Mouse (Mus musculus) left cerebral cortex, postnatal 25 days (tissue): ENCODE results near the gene Osbpl10. TPM values are rescaled to one million over a fixed set of nuclear protein-coding genes. Genes with fewer than 3 reads are reported as not detected.
A peak's percentile ranks its signal among the peaks of the same experiment; 100 is the strongest.
"Not testable (repeated sequence)": the region's sequence is repeated elsewhere in the genome, so short reads cannot be mapped to it uniquely, and the experiment has no call there.

Source experiments
- DNase-seq, 2 experiments: peaks; one replicate each; pipeline ENCODE4 v3.0.0; 2022; ENCODE audit warnings: low spot score in 2 of 2, mixed read lengths in 1 of 2
- intact Hi-C: fragments of 180-260 bp; cut with DNase I; formaldehyde crosslinking; loops from one replicate; pipeline ENCODE4 v1.15.1; 2025
- total RNA-seq, 2 experiments: library from RNA; stranded (reverse); gene quantifications; 2 replicates each; pipeline ENCODE4 v1.2.3; 2021

The Osbpl10 gene
- total RNA-seq, 2 experiments from 2014 or later, result 46.4 to 54.6 TPM

DNA sequence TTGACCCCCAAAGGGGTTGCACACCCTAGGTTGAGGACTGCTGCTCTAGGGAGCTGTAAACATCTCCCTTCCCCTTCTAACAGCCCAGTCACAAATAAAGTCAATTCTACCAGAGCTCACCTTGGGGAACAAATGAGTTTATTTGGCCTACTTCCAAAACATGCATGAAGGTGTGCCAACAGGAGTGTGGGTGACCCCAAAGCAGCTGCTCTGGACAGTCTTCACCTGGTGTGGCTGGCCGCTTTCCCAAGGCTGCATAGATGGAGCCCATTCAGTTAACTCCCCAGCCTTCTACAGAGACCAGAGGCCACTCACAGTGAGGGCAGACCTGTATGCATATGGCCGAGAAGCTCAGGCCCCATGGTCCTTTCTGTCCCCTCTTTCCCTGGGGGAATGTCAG, 43.0 kb downstream of the Osbpl10 start:
- intact Hi-C loops, result no loop called here
- DNase-seq, result no peak

DNA sequence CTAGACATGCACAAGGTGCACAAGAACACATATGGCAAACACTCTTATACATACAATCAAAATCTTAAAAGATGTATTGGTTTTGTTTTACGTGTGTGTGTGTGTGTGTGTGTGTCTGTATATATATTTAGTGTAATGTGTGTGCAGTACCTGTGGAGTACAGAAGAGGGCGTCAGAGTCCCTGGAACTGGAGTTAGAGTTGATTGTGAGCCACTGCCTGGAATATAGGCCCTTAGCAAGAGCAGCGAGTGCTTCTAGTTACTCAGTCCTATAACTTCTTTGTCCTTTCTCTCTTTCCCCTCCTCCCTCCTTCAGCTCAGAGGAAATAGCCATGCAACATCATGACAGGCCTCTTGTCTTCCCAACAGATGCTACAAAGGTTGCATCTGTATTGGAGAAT, 44.8 kb downstream of the Osbpl10 start:
- DNase-seq, result no peak
- intact Hi-C loops, result no loop called here

DNA sequence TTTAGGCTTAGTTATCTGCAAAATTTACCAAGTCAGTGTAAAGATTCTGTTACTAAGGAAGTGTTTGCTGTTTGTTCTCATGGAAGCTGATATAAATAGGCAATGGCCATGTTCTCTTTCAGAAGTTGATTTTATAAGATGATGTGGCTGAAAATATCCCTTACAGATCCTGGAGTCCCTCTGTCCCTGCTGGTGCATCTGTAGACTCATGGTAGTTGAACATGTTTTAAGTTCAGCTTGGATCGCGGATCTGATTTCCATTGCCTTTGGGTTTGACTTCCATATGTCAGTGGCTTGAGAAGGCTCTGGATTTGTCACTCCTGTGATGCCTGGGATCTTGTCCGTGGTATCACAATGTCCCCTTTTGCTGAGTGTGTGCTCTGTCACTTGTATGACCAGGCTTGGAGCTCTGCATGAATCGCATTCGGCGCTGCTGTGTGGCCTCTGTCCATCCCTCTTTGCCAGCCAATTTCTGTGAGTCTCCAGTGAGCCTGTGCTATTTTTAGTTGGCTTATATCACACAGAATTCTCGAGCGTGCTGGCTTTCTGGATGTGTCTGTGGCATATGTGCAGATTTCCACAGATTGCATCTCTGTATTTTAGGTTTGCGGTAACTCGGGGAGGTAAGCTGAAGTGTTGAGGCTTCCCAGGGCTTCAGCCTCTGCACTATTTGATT, 45.5 kb downstream of the Osbpl10 start:
- intact Hi-C loops, result loop anchor here (2.0 kb wide), 1 partner anchor 45 kb away; the partner anchor contains the start of gene Osbpl10
- peak; percentile 67 to 90 for DNase-seq

DNA sequence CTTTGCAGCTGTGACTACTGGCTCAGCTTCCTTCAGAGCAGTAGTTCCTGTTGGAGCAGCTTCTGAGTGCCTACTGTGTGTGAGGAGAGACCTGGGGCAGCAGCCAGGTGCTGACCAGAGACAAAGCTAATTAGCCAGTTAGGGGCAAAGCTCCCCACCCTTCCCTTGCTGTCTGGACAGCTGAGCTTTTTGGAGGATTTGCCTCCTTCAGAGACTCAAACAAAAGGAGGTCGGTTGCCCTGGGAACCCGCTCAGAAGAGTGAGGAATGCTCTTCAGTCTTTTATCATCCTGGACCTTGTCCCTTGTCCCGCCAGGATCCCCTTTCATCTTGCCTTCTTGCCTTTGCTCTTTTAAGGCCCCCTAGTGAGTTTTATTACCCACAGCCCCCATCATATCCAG, 50.9 kb downstream of the Osbpl10 start:
- intact Hi-C loops, result no loop called here

DNA sequence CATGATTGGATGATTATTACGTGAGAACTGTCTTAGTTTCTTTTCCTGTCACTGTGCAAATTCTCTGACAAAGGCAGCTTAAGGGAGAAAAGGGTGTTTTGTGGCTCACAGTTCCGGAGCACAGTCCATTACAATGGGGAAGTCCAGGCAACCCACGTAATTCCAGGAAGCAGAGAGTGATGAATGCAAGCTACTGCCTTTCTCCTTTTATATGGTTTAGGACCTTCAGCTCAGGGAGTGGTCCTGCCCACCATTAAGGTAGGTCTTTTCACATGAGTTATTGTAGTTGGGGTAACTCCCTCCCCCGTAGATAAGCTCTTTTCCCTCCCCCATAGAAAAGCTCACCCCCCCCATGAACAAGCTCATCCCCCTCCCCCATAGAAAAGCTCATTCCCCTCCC, 52.2 kb downstream of the Osbpl10 start:
- intact Hi-C loops, result no loop called here
- DNase-seq, result no peak

More for the DNA sequence above, 50.9 kb downstream of the Osbpl10 start:
- DNase-seq, result no peak

DNA sequence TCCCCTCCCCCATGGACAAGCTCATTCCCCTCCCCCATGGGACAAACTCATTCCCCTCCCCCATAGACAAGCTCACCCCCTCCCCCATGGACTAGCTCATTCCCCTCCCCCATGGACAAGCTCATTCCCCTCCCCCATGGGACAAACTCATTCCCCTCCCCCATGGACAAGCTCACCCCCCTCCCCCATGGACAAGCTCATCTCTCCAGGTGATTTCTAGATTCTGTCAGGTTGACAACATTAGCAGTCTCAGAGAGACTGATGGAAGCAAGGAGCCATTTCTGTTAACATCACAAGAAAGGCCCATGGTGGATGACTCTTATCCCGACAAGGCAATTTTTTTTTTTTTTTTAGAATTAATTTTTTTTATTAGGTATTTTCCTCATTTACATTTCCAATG, 52.7 kb downstream of the Osbpl10 start:
- intact Hi-C loops, result not testable (repeated sequence)

DNA sequence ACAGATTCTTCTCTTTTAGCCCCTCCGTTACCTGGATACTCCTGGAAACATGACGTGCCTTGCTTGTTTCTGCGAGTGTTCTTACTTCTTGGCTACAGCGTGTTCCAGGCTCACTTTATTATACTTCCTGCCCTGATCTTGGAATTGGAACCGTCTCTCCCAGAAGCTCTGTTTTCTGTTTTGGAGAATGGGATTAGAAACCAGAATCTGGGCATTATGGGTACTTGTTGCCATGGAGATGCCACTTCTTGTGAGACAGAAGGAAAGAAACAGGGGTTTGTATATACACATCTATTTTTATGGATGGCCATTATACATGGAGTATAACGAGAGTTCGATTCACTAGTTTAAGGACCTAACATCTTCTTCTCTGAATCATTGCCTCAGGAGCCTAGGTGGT, 54.4 kb downstream of the Osbpl10 start:
- peak; percentile 35 to 66 for DNase-seq
- intact Hi-C loops, result no loop called here

More for the DNA sequence above, 52.7 kb downstream of the Osbpl10 start:
- DNase-seq, result not testable (repeated sequence)

DNA sequence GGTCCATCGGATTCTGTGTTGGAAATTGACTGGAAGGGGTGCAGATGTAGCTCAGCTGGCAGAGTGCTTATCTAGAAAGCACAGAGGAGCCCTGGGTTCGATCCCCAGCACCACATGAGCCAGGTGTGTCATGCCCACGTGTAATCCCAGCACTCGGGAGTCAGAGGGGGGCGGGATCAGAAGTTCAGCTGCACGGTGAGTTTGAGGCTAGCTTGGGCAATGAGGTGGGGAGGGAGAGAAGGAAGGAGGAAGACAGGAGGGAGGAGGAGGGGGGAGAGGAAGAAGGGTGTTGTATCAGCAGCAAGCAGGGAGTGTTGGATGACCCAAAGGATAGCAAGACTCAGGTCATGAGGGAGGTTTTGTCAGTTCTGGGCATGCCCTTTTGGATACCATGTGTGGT, 55.9 kb downstream of the Osbpl10 start:
- no peak for DNase-seq
- intact Hi-C loops, result no loop called here

DNA sequence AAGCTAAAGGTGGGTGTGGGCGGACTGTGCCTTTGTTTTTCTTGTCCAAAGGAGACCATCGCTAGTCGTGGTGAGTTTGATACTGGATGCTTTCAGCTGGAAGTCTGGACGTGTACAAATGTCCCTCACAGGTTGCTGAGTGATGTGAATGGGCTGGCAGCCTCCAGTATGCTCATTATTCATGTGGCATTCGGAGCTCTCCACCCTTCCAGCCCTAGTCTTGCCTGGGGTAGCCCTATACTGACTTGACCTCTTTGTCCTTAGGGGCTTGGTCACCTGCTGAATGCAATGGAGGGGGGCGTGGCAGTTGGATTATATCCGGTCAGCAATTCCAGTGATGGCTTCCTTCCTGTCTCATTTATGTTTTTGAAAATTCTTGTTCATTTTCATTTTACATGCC, 56.4 kb downstream of the Osbpl10 start:
- intact Hi-C loops, result no loop called here
- no peak for DNase-seq

DNA sequence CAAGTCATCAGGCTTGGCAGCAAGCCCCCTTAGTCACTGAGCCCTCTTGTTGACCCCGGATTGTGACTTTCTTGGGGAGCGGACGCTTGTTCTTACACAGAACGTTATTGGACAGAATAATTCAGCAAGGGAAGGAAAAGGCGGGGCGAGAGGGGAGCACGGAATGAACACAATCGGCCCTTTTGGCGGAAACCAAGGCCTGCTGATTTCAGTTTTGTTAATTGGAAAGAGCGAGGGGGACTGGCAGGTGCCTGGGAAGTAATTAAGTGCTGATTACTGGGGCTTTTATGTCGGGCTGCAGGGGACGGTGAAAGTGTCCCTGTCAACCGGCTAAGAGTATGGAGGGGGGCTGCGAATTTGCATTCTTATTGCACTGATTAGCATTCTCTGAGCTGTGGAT, 59.8 kb downstream of the Osbpl10 start:
- no peak for DNase-seq
- intact Hi-C loops, result no loop called here

DNA sequence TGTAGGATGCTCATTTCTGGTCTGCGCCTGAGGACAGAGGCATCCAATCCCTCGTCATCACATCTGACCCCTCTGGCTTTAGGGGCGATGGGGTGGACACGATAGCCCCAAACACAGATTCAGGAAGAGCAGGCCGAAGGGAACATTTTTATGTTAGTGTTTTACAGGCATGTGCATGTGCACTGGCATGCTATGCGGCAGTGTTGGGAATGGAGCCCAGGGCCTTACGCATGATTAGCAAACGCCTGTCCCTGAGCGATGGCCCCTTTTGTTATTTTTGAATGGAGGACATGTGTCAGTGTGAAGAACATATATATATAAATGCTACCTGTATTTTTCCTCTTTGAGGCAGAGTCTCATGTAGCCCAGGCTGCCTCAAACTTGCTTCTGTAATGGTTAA, 60.3 kb downstream of the Osbpl10 start:
- intact Hi-C loops, result no loop called here
- no peak for DNase-seq

DNA sequence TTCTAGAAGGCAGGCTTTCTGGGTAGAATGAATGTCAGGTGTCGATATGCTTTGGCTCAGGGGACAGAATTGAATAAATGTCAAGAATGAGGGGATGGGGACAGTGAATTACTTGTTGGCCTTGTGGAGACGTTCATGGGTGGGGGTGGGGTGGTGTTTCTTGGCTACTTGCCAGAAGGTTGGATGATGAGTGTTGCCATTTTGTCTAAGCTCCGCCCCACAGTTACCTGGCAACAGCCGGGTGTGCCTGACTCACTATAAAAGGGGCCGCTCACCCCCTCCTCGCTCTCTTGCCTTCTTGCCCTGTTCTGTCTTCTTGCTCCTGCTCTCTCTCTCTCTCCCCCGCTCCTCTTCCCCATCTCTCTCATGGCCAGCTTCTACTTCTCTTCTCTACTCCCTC, 60.9 kb downstream of the Osbpl10 start:
- no peak for DNase-seq
- intact Hi-C loops, result no loop called here

DNA sequence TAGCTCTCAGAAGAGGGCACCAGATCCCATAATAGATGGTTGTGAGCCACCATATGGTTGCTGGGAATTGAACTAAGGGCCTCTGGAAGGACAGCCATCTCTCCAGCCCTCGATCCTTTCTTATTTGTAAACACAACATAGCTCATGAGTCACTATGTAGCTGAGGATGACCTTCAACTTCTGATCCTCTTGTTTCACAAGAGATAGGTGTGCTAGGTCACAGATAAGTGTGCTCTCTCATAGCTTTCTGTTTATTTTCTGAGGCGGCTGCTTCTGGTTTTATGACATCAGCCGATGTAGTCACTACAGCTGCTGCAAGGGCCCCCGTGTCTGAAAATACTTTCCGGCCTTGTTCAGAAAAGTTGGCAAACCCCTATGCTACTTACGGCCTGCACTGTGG, 64.2 kb downstream of the Osbpl10 start:
- intact Hi-C loops, result no loop called here
- no peak for DNase-seq

DNA sequence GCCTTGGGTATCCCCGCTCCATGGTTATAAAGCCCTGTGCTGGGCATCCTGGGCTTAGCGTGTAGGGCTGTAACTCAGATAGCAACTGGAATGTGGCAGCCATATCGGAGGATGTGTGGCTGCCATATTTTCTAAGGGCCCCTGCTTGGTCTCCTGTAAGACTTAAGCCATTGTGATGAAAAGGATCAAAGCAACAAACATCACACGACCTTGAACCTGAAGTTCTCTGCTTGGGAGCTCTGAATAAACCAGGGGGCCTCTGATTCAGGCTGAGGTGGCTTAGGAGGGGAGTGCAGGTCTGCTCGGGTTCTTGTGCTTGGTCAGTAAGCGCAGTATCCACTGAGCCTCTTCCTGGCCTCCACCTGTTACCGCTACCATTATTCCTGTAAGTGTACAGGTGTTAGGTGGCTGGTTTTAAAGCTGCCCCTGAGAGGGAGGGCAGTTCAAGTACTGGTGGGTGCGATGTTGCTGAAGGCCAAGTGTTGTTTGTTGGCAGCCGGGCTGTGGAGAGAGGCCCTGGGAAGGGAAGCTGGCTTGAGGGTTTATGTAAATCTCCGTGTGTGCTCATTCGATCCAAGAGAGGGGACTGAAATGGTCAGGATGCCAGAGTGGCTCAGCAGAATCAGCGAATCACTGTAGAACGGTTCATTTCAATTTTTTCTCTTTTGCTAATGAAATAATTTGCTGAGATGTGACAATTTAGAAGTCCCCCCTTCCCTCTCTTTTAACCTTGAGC, 64.8 kb downstream of the Osbpl10 start:
- no peak for DNase-seq
- intact Hi-C loops, result no loop called here

DNA sequence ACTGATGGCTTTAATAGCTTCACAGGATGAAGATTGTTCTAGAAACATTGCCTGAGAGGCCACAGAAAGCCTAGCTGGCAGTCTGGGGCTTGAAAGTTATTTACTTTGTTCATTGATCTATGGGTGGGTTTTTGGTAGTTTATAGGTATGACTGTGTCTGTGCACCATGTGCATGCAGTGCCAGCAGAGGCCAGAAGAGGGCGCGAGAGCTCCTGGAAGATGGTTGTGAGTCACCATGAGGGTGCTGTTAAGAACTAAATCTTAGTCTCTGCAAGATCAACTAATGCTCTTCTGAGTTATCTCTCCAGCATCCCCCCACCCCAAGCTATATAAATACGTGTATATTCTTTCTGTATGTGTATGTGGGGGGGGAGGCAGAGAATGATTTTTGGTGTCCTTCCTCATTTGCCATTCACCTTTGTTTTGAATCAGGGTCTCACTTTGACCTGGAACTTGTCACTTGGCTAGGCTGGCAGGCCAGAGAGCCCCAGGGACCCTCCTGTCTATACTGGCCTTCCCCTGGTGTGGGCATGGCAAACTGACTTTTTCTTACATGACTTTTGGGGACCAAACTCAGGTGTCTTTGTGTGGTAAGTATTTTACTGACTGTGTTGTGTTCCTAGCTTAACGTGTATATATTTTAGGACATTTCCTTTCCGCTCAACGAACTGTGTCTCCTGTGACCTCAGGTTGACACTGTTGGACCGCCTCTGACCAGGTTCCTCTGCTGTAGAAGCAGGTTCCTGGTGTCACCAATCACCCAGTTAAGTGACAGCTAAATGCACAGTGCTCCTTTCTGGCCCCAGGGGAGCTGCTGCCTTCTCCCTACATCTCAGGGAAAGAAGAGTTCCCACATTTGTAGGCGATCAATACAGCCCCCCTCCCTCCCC, 65.8 kb downstream of the Osbpl10 start:
- DNase-seq, result no peak
- intact Hi-C loops, result no loop called here

DNA sequence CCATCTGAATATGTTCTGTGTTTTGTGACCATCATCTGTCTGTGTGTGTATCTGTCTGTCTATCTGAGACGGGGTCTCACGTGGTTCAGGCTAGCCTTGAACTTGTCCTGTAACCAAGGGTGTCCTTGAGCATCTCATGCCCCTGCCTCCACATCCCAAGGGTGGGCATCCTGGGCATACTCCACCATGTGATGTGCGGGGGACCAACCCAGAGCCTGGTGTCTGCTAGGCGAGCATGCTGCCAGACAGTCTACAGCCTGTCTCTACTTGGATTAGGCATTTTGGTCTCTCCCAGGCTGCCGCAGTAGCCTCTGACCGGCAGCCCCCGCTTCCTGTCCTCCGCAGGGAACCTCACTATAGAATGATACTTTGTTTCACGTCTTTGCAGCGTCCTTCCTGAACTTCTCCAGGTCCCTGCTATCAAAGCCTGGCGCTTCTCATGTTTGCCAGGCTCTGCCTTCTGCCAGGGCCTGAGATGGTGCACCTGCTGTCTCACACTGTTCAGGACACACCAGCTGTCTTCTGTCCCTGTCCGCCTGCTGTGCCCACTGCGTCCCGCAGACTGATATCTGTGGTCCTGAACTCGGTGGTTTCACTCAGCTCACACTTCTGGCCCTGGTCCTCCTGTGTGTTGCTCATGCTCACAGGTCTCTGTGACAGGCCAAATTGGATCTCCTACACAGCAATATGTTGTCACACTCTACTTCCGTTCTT, 66.9 kb downstream of the Osbpl10 start:
- DNase-seq, result no peak
- intact Hi-C loops, result no loop called here

DNA sequence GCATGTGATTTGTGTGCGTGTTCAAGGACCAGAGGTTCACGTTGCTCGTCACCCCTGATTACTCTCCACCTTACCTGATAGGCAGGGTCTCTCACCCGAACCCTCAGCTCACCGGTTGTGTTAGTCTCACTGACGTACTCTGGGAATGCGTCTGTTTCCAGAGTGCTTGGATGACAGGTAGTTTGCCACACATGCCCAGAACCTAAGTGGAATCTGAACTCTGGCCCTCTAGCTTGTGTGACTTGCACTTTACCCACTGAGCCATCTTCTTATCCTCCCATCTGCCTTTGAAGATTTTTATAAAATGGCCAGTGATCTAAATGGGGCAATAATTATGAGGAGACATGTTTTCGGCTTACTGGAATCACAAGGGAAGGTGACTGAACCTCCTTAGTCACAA, 68.3 kb downstream of the Osbpl10 start:
- intact Hi-C loops, result no loop called here
- no peak for DNase-seq

DNA sequence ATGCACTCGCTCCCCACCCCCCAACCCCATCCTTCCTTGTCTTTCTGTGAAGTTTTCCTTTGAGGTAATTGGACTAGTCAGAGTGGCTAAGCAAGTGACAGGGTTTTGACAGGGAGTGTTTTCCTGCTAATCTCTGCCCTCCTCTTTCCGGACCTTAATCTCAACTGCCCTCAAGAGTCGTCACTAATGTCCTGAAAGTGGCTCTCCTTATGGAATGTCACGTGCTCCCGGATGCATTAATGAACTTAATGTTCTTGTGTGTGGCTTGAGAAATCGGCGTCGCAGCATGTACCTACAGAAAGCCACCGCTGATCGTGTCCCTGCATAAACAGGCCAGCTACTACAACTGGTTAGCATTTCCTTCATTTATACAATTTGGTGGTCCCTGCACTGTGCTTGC, 70.0 kb downstream of the Osbpl10 start:
- intact Hi-C loops, result no loop called here
- DNase-seq, result no peak

DNA sequence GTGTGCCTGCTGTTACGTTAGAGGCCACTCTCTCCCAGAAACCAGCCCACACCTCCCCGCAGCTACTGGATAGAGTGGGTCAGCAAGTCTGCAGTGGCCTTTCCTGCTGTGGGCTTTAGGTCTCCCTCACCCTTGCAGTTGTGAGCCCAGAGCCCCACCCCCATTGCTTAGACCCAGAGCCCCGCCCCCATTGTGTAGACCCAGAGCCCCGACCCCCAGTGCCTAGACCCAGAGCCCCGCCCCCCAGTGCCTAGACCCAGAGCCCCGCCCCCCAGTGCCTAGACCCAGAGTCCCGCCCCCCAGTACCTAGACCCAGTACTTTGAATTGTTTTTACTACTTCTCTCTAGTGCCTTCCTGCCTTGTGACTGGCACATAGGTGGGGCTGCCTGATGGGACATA, 70.5 kb downstream of the Osbpl10 start:
- intact Hi-C loops, result no loop called here
- DNase-seq, result no peak
